Mouse (Mus musculus) heart, adult 18-20 months (tissue): Measurements from ENCODE around the gene Sec14l3. TPM values are rescaled to one million over a fixed set of nuclear protein-coding genes. Genes with fewer than 3 reads are reported as not detected.
"Not testable (repeated sequence)": the region's sequence is repeated elsewhere in the genome, so short reads cannot be mapped to it uniquely, and the experiment has no call there.

Experiments
- DNase-seq, 2 experiments: peaks; one replicate each; pipeline ENCODE4 v3.0.0; 2021 to 2022; ENCODE audit warnings: mixed read lengths in 1 of 2
- long read RNA-seq, 2 experiments: library from polyadenylated mRNA; stranded (forward); transcript quantifications; one replicate each; pipeline ENCODE4 v2.0.0; 2021
- total RNA-seq, 2 experiments: library from RNA; stranded (reverse); gene quantifications; 2 replicates each; pipeline ENCODE4 v1.2.3; 2021

The Sec14l3 gene
- 1 to 10 TPM in 1 of 2 experiments, not detected in 1; 6.2 TPM for total RNA-seq
- long read RNA-seq, experiment 1: 0 reads
- long read RNA-seq, experiment 2, transcript Sec14l3-201 (12 exons, 2,686 nt): major isoform, 5 of 7 reads
- long read RNA-seq, experiment 2, partial matches to known transcripts: 0 of 7 reads
- long read RNA-seq, experiment 2, other reads (novel, unspliced or antisense): 2 of 7 reads

- DNase-seq: no peak
Measured at GRCm38 (mm10) chr11:4064627-4065122, at the start of gene Sec14l3. TSS of gene Sec14l3 (plus strand) at chr11:4064841.

DNA sequence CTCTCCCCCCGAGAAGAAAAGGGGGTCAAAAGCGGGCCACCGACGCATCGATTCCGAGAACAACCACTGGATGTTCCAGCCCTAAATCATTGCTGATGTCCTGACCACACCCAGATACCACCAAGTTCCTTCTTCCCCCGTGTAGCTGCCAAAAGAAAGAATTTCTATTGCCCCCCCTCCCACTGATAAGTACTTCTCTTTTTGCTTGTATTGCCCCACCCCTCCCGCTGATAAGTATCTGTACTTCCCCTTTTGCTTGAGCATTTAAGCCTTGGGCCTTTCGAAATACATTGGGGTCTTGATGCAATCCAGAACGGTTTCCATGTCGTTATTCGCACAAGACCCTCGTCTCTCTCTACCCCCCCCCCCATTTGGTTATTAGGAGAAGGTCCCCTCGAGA lies 48.8 kb upstream of the Sec14l3 start:
- DNase-seq: not testable (repeated sequence)

GRCm38 (mm10) chr11:4022111-4022510 lies 42.5 kb upstream of the Sec14l3 start:
- not testable (repeated sequence) for DNase-seq

GRCm38 (mm10) chr11:4023321-4023720 lies 41.3 kb upstream of the Sec14l3 start:
- no peak for DNase-seq

DNA sequence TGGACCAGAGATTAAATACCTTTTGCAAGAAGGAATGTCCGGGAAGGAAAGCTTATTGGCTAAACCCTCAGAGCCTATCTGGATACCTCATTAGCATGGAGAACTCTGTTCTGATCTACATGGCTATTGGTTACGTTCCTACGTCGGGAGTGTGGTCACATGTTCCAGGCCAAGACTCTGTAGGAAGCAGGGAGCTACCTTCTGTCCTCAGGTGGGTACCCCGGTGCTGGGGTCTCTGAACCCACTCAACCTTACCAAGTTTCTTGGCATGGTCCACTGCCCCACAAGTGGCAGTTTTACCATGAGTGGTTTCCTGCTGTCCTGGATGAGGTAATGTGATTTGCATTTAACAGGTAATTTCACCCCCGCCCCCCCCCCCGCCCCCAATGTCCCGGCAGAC lies 37.6 kb upstream of the Sec14l3 start:
- no peak for DNase-seq

GRCm38 (mm10) chr11:4027561-4028334 lies 36.9 kb upstream of the Sec14l3 start:
- DNase-seq: no peak

DNA sequence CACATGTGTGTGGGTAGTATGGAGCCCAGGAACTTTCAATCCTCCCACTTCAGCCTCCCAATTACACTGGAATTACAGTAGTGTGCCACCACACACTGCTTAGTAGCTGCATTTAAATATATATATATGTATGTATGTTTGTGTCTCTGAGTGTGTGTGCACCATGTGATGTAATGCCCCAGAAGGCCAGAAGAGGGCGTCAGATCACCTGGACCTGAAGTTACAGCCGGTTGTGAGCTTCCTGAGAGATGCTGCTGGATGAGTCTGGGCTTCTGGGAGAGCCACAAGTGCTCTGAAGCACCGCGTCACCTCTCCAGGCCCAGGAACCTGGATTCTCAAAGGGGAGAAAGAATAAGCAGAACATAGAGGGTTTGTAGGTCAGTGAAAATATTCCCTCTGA lies 35.3 kb upstream of the Sec14l3 start:
- no peak for DNase-seq

DNA sequence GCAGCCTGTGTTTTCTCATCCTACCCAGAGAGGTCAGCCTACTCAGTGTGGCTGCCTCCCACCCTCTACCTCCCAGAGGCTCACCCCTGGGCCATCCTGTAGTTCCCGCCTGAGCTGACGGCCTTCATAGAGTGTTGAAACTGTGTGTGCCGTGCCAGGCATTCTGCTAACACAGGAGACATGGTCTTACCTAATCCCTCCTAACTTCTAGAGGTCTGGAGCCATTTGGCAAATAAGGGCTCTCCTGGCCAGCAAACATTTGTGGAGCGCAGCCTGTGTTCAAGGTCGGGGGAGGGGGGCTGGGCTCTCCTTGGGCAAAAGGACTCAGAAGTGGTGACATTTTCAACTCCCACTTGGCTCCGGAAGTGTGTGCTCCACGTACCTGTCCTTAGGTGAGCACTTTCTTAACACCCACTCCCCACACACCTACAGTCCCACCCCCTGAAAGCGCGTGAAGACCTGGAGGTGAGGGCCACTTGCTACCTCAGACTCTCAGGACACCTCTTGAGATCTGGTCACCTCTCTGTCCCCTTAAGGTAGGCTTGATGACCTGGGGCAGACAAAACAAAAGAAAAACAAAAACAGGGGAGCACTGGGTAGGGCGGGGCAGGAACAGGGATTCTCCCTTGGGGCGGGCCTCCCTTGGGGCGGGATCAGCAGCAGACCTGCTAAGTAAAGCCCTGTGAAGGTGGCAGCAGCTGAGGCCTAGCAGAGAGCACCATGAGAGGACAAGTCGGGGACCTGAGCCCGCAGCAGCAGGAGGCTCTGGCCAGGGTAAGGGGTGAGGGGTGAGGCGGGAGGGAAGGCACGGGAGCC lies 33.3 kb upstream of the Sec14l3 start, which contains the start of gene Sec14l4:
Gene Sec14l4 (plus strand): TSS at position 337 of the 816 bp plus-strand sequence.
- DNase-seq: no peak

DNA sequence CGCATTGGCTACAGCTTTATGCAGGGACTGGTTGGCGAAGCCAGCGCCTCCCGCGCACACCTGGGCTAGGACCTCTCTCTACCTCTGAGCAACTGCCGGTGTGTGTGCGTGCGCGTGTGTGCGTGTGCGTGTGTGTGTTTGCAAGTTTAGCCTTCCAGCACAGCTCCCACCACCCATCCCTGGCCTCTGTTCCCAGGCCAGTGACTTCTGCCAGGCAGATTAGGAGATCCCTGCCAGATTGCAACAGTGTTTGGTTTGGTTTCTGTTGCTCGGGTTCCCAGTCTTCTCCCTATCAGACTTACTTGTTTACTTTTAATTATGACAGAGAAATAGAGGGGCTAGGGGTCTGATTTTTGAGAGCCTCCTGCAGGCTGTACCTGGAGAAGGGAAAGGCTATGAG lies 32.7 kb upstream of the Sec14l3 start:
- no peak for DNase-seq

DNA sequence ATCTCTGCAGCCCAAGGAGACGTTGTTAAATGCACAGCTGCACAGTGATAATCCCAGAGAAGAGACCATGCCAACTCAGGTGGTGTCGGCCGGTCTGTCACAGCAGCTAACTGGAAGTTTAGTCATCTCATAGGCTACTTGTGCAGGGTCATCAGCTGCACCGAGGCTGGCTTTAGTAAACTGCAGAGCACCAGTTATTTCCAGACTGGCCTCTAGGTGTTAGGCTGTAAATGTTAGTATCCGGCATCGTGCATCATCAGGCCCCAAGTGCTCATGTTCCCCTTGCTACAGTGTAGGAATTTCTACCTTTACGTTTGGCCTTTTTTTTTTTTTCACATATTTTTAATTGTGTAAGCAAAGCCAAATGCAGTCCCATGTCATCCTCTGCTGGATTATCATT lies 31.2 kb upstream of the Sec14l3 start:
- DNase-seq: no peak

GRCm38 (mm10) chr11:4034169-4034568 lies 30.5 kb upstream of the Sec14l3 start:
- no peak for DNase-seq

DNA sequence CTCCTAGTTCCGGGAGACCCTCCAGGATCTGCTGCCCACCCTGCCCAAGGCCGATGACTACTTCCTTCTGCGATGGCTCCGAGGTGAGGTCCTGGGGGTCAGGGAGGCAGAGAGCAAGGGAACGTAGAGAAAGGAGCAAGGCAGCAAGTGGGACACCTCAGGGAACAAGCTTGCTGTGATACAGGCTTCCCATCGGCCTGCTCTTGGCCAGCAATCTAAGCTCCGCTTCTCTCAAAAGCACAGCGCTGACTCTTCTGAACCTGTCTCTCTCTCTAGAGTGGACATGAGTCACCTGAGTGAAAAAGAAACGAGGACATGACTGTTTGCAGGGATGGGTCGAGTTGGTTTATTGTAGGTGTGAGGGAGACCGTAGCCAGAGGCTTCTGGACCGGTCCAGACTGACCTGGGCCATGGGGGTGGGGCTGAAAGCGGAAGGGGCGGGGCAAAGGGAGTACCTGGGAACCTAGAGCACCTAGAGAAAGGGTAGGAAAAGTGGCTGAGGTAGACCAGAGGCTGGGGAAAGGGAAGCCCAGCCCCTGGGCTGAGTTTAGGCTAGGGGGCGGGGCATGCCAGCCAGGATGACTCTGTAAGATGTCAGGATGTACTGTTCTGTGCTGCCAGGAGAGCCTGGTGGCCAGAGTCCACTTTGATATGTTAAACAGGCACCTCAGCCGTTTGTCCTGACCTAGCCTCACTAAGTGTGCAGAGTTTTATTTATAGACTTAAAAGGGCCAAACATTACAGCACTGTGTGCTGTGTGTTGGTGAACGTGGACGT lies 29.3 kb upstream of the Sec14l3 start:
- DNase-seq: peak; percentile 43 to 70

- DNase-seq: no peak
Measured at GRCm38 (mm10) chr11:4035916-4036315, 28.7 kb upstream of the Sec14l3 start.

DNA sequence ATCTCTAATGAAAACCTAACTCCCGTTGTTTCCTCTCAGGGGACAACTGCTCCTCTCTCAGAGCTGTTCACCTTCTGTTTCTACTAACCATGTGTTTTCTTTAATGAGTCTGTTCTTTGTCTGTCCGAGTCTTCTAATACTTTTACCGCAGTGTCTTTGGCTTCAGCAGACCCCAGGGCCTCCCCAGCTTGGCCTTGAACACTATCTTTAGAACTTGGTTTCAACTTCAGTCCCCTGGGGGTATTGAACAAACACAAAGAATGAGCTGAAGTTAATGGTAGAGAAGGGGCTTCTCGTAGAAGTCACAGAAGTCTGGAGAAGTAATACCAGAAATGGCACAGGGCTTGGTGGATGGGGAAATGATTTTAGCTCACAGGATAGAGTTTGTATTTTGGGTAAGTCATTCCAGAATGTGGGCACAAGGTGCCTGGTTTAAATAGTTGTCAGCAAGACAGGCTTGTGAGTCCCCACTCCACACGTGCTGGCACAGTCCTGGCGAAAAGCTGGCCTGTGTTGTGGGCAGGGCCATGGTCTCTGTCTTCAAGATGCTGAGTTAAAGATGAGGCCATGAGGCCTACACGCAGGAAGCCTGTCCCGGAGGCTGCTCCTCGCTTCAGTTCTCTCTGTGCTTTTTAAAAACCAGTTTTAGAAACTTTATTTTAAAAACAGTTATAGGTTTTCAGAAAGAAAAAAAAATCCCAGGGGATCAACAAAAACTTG lies 28.1 kb upstream of the Sec14l3 start:
- DNase-seq: no peak

- DNase-seq: no peak
Measured at GRCm38 (mm10) chr11:4039951-4040350, 24.7 kb upstream of the Sec14l3 start.

GRCm38 (mm10) chr11:4041123-4041625 lies 23.5 kb upstream of the Sec14l3 start:
- DNase-seq: no peak

DNA sequence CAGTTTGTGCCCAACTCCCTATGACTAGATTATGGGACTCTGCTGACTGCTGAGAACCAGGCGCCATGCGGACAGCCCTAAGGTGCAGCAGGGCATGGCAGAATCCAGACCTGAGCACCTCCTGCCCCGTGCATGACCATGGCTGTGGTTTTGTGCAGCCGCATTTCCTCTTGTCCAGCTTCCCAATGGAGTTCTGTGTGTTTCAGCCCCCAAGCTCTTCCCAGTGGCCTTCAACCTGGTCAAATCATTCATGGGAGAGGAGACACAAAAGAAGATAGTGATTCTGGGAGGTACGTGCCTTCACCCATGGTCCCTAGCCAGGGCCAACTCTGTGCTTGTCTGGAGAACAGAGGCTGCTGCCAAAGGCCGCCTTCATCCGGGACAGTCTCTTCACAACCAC lies 21.6 kb upstream of the Sec14l3 start:
- no peak for DNase-seq

DNA sequence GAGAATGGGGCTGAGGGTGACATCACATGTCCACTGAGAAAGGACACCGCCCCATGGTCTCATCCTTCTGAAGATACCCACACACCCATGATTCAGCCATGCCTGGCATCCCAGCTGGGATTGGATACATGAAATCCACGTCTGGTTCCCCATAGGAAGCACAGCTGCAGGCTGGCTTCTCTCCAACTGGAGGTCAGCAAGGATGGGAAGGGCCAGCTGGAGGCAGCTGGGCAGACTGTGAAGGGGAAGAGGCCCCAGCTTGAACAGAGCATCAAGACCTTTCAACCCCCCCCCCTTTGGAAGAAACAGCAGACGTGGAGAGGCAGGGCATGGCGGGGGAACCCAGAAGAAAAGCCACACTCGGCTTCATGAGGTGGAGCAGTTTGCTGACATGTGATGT lies 18.1 kb upstream of the Sec14l3 start:
- no peak for DNase-seq

DNA sequence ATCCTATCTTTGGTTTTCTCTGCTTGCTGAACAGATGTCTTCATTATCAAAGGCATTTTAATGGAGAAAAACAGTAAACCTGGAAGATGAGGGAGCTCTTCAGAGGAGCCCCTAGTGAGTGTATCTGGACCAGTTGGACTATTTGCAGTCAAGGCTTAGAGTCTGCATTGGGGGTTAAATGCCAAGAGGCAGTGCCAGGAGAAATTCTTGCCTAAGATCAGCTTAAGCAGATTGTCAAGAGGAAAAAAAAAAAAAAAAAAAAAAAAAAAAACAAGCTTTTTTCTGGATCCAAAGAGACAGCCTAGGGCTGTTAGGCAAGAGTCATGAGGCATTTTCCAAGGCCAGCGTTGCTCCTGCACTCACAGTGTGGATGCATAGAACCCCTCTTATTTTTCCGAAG lies 16.9 kb upstream of the Sec14l3 start:
- no peak for DNase-seq

- DNase-seq: no peak
Measured at GRCm38 (mm10) chr11:4048438-4048837, 16.2 kb upstream of the Sec14l3 start.

- DNase-seq: peak; percentile 42 to 80
Measured at GRCm38 (mm10) chr11:4053586-4053985, 11.1 kb upstream of the Sec14l3 start.
